Mouse (Mus musculus) heart, embryonic 14.5 days (tissue): ENCODE data around the gene Ccr9. TPM values are rescaled to one million over a fixed set of nuclear protein-coding genes. Genes with fewer than 3 reads are reported as not detected.

ENCODE experiments used
- ATAC-seq: fragments of 200-750 bp; cut with Nextera tagmentation; 2 replicates; pipeline ENCODE4 v1.8.0; 2017; ENCODE audit warnings: low read depth, moderate TSS enrichment; ENCODE audit not compliant: insufficient number of reproducible peaks, insufficient read depth, low FRiP score
- H3K27ac ChIP-seq, 2 experiments: fragments of 200-500 bp in 1 of 2; fragments of 300-500 bp in 1 of 2; sonication (generic) in 1 of 2; replicated peaks in 1 of 2; 2 replicates each; pipeline ENCODE4 v1.5.1; 2012 to 2014; ENCODE audit warnings: low read depth in 2 of 2, low read length in 2 of 2, control low read depth in 1 of 2, mild to moderate bottlenecking in 1 of 2, mixed read lengths in 1 of 2; ENCODE audit not compliant: control insufficient read depth in 1 of 2, insufficient read depth in 1 of 2
- H3K27me3 ChIP-seq: fragments of 300-500 bp; sonication (generic); 2 replicates; pipeline ENCODE4 v1.6.1; 2014; ENCODE audit warnings: mild to moderate bottlenecking, low read length, control low read depth; ENCODE audit not compliant: control insufficient read depth, insufficient read depth
- H3K36me3 ChIP-seq: fragments of 300-500 bp; sonication (generic); 2 replicates; pipeline ENCODE4 v1.6.1; 2014; ENCODE audit warnings: mild to moderate bottlenecking, control low read depth, low read length, mixed read lengths; ENCODE audit not compliant: control insufficient read depth, insufficient read depth
- H3K4me1 ChIP-seq, 2 experiments: fragments of 200-500 bp in 1 of 2; fragments of 300-500 bp in 1 of 2; sonication (generic) in 1 of 2; 2 replicates each; pipeline ENCODE4 v1.6.1; 2012 to 2014; ENCODE audit warnings: low read length in 2 of 2, control low read depth in 1 of 2, mixed read lengths in 1 of 2; ENCODE audit not compliant: control insufficient read depth in 2 of 2, insufficient read depth in 2 of 2
- H3K4me2 ChIP-seq: fragments of 300-500 bp; sonication (generic); 2 replicates; pipeline ENCODE4 v1.6.1; 2014; ENCODE audit warnings: mild to moderate bottlenecking, low read length
- H3K4me3 ChIP-seq, 2 experiments: fragments of 200-500 bp in 1 of 2; fragments of 300-500 bp in 1 of 2; sonication (generic) in 1 of 2; 2 replicates each; pipeline ENCODE4 v1.5.1; 2012 to 2014; ENCODE audit warnings: low read length in 2 of 2, mild to moderate bottlenecking in 2 of 2, control low read depth in 1 of 2, low read depth in 1 of 2, moderate library complexity in 1 of 2; ENCODE audit not compliant: control insufficient read depth in 1 of 2, insufficient read depth in 1 of 2
- H3K9ac ChIP-seq: fragments of 300-500 bp; sonication (generic); 2 replicates; pipeline ENCODE4 v1.6.1; 2014; ENCODE audit warnings: mild to moderate bottlenecking, low read length
- H3K9me3 ChIP-seq: fragments of 300-500 bp; sonication (generic); 2 replicates; pipeline ENCODE4 v1.6.1; 2016; ENCODE audit warnings: low read length, control low read depth; ENCODE audit not compliant: control insufficient read depth
- WGBS: fragments of 180-500 bp; shearing (Covaris S2); extraction: QIAGEN DNeasy Blood & Tissue Kit; methylation state at CpG from one replicate; pipeline ENCODE4 v1.1.7; 2014; 5-methylcytosine and 5-hydroxymethylcytosine counted together
- polyA plus RNA-seq: library from polyadenylated mRNA; unstranded; fragments of >200 nt; fragmentation: Nextera tagmentation; extraction: Ambion mirVana; gene quantifications from 2 replicates; pipeline ENCODE4 v1.2.1, GENCODE M21; 2014

Ccr9 gene
- polyA plus RNA-seq, 1 experiment from 2014 or later, result 0.19 TPM

GRCm38 (mm10) chr9:123679198-123679597 is 959 bp downstream of the Ccr9 start:
- 28% methylated on average over 2 of the region's 2 CpGs for WGBS
- peak overlapping the region; percentile 80 for H3K4me2 ChIP-seq
- H3K4me1 ChIP-seq, result peaks cover 5 to 9% of the 10 kb centered on the region in 2 experiments; a peak in 3 of 4 replicates
- no peak for ATAC-seq
- no peak overlapping the region for H3K4me3 ChIP-seq
- no peaks in the 10 kb centered on the region for H3K9me3 ChIP-seq
- no peak overlapping the region for H3K27ac ChIP-seq
- H3K9ac ChIP-seq, result no peak overlapping the region
- peaks cover 78% of the 10 kb centered on the region for H3K27me3 ChIP-seq
- no peaks in the 10 kb centered on the region for H3K36me3 ChIP-seq

DNA sequence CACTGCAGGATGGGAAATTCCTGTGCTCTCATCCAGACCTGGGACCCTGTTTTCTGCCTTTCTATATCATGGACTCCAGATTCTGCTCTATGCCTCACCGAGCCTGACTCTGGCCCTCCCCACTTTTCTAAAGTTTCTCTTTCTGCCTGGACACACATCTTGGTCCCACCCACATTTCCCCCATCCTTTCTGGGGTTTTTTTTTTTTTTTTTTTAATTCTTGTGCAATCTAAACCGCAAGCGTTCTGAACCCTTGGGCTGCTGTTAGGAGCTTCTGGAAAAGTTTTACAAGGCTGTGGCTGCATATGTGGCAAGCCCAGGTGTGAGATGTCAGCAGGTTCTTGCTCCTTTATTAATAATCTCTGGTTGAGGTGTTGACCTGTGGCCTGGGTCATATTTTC is 5.5 kb downstream of the Ccr9 start:
- no peak overlapping the region for H3K4me3 ChIP-seq
- ATAC-seq, result no peak
- peaks cover 33% of the 10 kb centered on the region for H3K27me3 ChIP-seq
- H3K9ac ChIP-seq, result no peak overlapping the region
- no peaks in the 10 kb centered on the region for H3K9me3 ChIP-seq
- peaks cover under 1 to 3% of the 10 kb centered on the region in 2 experiments; a peak in 3 of 4 replicates for H3K4me1 ChIP-seq
- no peak overlapping the region for H3K27ac ChIP-seq
- WGBS, result 63% methylated on average over 3 of the region's 3 CpGs
- H3K36me3 ChIP-seq, result no peaks in the 10 kb centered on the region
- H3K4me2 ChIP-seq, result no peak overlapping the region

GRCm38 (mm10) chr9:123686206-123686605 is 8.0 kb downstream of the Ccr9 start:
- no peak for ATAC-seq
- Histone ChIP-seq H3K36me3 (no peaks in the 10 kb centered on the region), H3K4me2 (no peak overlapping the region), H3K27me3 (peaks cover 8% of the 10 kb centered on the region), H3K4me3 (no peak overlapping the region), H3K27ac (no peak overlapping the region), H3K9me3 (no peaks in the 10 kb centered on the region), H3K9ac (no peak overlapping the region), H3K4me1 (no peaks in the 10 kb centered on the region)
- 77% methylated on average over 5 of the region's 5 CpGs for WGBS

DNA sequence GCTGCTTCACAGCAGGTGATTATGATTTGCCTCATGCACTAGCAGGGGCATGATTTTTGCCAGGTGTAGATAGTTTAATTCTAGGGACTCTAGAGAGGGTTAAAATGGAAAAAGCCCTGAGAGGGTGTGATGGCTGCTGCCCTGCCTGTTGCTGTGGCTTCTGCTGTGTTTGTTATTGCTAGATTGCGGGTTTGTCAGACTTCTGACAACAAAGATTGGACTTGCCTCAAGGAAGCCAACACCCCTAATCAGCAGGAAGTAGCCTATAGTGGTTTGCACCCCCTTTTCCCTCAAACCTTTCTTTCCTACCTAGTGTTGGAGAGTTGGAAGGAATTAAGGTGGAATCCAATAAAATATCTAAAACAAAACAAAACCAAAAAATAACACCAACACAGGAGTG is 10.0 kb downstream of the Ccr9 start:
- H3K36me3 ChIP-seq, result peaks cover 9% of the 10 kb centered on the region; the same call in 1 of the 2 replicates
- H3K27ac ChIP-seq, result no peak overlapping the region
- no peaks in the 10 kb centered on the region for H3K4me1 ChIP-seq
- no peak for ATAC-seq
- no peak overlapping the region for H3K9ac ChIP-seq
- 55% methylated on average over 1 of the region's 1 CpGs for WGBS
- no peaks in the 10 kb centered on the region for H3K9me3 ChIP-seq
- no peak overlapping the region for H3K4me2 ChIP-seq
- H3K27me3 ChIP-seq, result no peaks in the 10 kb centered on the region
- H3K4me3 ChIP-seq, result no peak overlapping the region

- ATAC-seq, result no peak
- peaks cover 43% of the 10 kb centered on the region for H3K36me3 ChIP-seq
- WGBS, result 76% methylated on average over 3 of the region's 3 CpGs
Measured at GRCm38 (mm10) chr9:123695634-123696302, 17.5 kb downstream of the Ccr9 start.

GRCm38 (mm10) chr9:123701822-123702221 is 23.6 kb downstream of the Ccr9 start:
- WGBS, result 84% methylated on average over 5 of the region's 5 CpGs
- H3K36me3 ChIP-seq, result peaks cover 52% of the 10 kb centered on the region
- no peak overlapping the region for H3K4me2 ChIP-seq
- no peaks in the 10 kb centered on the region for H3K9me3 ChIP-seq
- H3K27me3 ChIP-seq, result no peaks in the 10 kb centered on the region
- H3K27ac ChIP-seq, result no peak overlapping the region
- ATAC-seq, result no peak
- no peaks in the 10 kb centered on the region for H3K4me1 ChIP-seq
- H3K9ac ChIP-seq, result no peak overlapping the region
- H3K4me3 ChIP-seq, result no peak overlapping the region

More at GRCm38 (mm10) chr9:123695634-123696302, 17.5 kb downstream of the Ccr9 start:
- Histone ChIP-seq H3K4me1 (no peaks in the 10 kb centered on the region), H3K27me3 (no peaks in the 10 kb centered on the region), H3K4me2 (no peak overlapping the region), H3K9ac (no peak overlapping the region), H3K27ac (no peak overlapping the region), H3K9me3 (no peaks in the 10 kb centered on the region), H3K4me3 (no peak overlapping the region)

DNA sequence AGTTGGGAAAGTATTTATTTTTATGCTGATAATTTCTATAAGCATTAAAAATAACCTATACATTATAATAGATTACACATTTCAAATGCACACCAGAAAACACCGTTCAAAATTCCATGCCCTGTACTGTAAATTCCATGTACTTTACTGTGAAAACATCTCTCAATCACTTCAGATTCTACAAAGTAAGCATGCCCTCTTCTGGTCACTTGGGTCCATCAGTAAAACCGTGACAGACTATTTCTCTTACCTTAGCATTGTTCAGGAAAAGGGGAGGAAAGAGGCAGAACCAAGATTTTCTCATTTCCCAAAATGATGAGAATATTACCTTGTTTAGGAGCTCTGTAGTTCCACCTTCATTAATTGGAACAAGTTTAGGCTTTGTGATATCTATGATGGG is 31.0 kb downstream of the Ccr9 start:
- no peak overlapping the region for H3K4me2 ChIP-seq
- H3K4me1 ChIP-seq, result no peaks in the 10 kb centered on the region
- whole genome bisulfite sequencing, result 40% methylated on average over 2 of the region's 2 CpGs
- no peak overlapping the region for H3K4me3 ChIP-seq
- H3K27me3 ChIP-seq, result no peaks in the 10 kb centered on the region
- no peak overlapping the region for H3K9ac ChIP-seq
- H3K9me3 ChIP-seq, result no peaks in the 10 kb centered on the region
- peaks cover 53% of the 10 kb centered on the region for H3K36me3 ChIP-seq
- no peak for ATAC-seq
- H3K27ac ChIP-seq, result no peak overlapping the region

DNA sequence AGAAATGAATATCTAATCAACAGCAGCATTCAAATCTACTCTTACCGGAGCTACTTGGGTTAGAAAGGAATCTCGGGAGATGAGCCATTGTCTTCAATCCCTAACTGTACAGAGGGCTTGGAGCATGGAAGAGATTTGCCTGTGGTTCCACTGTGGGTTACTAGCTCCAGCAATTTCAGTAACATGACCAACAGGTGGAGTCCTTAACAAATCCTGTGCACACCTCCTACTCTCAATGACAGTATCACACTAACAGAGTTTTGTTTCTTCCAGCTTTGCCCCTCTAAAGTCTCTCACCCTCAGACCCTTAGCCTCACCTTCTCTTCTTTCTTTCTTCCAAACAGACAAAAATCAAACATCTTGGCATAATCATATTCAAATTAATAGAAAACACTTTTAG is 34.9 kb downstream of the Ccr9 start:
- H3K4me2 ChIP-seq, result no peak overlapping the region
- 79% methylated on average over 2 of the region's 2 CpGs for WGBS
- H3K4me3 ChIP-seq, result no peak overlapping the region
- no peaks in the 10 kb centered on the region for H3K9me3 ChIP-seq
- no peak for ATAC-seq
- H3K27me3 ChIP-seq, result no peaks in the 10 kb centered on the region
- no peak overlapping the region for H3K9ac ChIP-seq
- H3K4me1 ChIP-seq, result peaks cover 2 to 6% of the 10 kb centered on the region in 2 experiments; a peak in 3 of 4 replicates
- no peak overlapping the region for H3K27ac ChIP-seq
- peaks cover 37% of the 10 kb centered on the region for H3K36me3 ChIP-seq
